ENCODE assay signal across 8 mouse cellular contexts in the genomic region with DNA sequence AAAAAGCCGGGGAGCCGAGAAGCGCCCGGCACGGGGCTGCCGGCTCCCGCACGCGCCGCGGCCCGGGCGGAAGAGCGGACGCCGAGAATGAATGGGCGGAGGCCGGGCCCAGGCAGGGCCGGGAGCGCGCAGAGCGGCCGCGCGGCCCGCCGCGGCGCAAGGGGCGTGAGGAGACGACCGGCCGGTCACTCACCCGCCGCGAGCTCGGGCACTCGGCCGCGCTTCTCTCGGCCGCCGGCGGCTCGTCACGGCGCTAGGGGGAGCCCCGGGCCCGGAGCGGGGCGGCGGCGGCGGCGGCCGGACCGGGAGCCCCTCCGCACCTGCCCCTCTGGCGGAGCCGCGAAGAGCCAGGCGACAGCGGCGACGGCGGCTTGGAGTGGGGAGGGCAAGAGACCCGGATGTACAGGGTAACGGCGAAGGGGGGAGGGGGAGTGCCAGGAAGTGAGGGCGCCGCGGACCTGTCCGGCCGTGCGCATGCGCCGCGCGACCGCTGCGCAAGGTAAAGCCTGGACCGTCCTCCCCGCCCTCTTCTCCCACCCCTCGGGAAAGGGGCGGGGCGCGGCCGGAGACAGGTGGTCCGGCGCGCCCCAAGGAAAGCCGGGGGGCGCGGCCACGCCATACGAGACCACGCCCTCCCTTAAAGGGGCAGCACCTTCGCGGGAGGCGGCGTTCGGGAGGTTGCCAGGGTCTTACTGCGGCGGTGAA.
A peak's percentile ranks its signal among the peaks of the same experiment; 100 is the strongest.
DNase-seq lines count a peak whose midpoint lies in the region; ATAC-seq and TF ChIP-seq lines count a peak whose summit lies in the region.

No protein-coding gene starts in this region.

- peak overlapping the region; percentile 89 for H3K9ac ChIP-seq in embryonic facial prominence, embryonic 13.5 days
- H3K9ac ChIP-seq in heart, adult 2 months (ENCODE audit: low read depth, low read length), result peak overlapping the region; percentile 74
- peak overlapping the region; percentile 89 for H3K9ac ChIP-seq in limb, embryonic 13.5 days
- peak overlapping the region; percentile 74 for H3K9ac ChIP-seq in midbrain, embryonic 16.5 days (ENCODE audit: low read depth, low read length)

- no peaks in the 10 kb centered on the region for H3K27me3 ChIP-seq in embryonic facial prominence, embryonic 13.5 days
- no peaks in the 10 kb centered on the region for H3K27me3 ChIP-seq in heart, adult 2 months (ENCODE audit: control insufficient read depth, insufficient read depth, low read length)
- H3K27me3 ChIP-seq in limb, embryonic 13.5 days, result no peaks in the 10 kb centered on the region
- no peaks in the 10 kb centered on the region for H3K27me3 ChIP-seq in midbrain, embryonic 16.5 days (ENCODE audit: control insufficient read depth, insufficient read depth, low read depth, low read length)

- intact Hi-C loops in heart, adult 2 months (cut with DNase I), result loop anchor here (5.0 kb wide), 1 partner anchor 59 kb away; no protein-coding TSS in a partner anchor

- TF ChIP-seq POLR2A in heart, adult 2 months (IDR thresholded peaks at IDR 0.05; ENCODE audit: insufficient read depth, low read depth, low read length), result peak; percentile 67; the same call in 1 of the 2 replicates

- peak; percentile 98 for DNase-seq in 3134 (ENCODE audit: extremely low read depth, insufficient read length, low spot score)
- peak; percentile 97 to 99 for DNase-seq in adrenal gland, postnatal 36 days
- peak; percentile 93 to 97 for DNase-seq in heart, adult 2 months
- peak; percentile 95 to 96 for DNase-seq in kidney, adult 8-10 months
- peak; percentile 81 to 94 for DNase-seq in spleen, postnatal 10 days (ENCODE audit: low spot score in 2 of 2)

- H3K36me3 ChIP-seq in embryonic facial prominence, embryonic 13.5 days, result no peaks in the 10 kb centered on the region
- H3K36me3 ChIP-seq in heart, adult 2 months (ENCODE audit: control insufficient read depth, insufficient read depth, low read length), result peaks cover 4% of the 10 kb centered on the region
- no peaks in the 10 kb centered on the region for H3K36me3 ChIP-seq in limb, embryonic 13.5 days
- no peaks in the 10 kb centered on the region for H3K36me3 ChIP-seq in midbrain, embryonic 16.5 days (ENCODE audit: control insufficient read depth, insufficient read depth, low read length)

- no peaks in the 10 kb centered on the region for H3K79me2 ChIP-seq in heart, adult 2 months (replicated peaks; ENCODE audit: control insufficient read depth, insufficient read depth, low read length)

- H3K4me1 ChIP-seq in embryonic facial prominence, embryonic 13.5 days, result peaks cover 28% of the 10 kb centered on the region
- H3K4me1 ChIP-seq in heart, adult 2 months (ENCODE audit: control insufficient read depth, insufficient read depth, low read length), result peaks cover 4% of the 10 kb centered on the region
- peaks cover 21% of the 10 kb centered on the region for H3K4me1 ChIP-seq in limb, embryonic 13.5 days
- H3K4me1 ChIP-seq in midbrain, embryonic 16.5 days (ENCODE audit: control insufficient read depth, insufficient read depth, low read length), result peaks cover 16% of the 10 kb centered on the region

- TF ChIP-seq CTCF in heart, adult 2 months (IDR thresholded peaks at IDR 0.05), result peak; percentile 32; the same call in 1 of the 2 replicates

- H3K9me3 ChIP-seq in embryonic facial prominence, embryonic 13.5 days, result no peaks in the 10 kb centered on the region
- H3K9me3 ChIP-seq in limb, embryonic 13.5 days, result no peaks in the 10 kb centered on the region
- no peaks in the 10 kb centered on the region for H3K9me3 ChIP-seq in midbrain, embryonic 16.5 days (replicated peaks; ENCODE audit: control insufficient read depth, low read length, poor library complexity, severe bottlenecking)

- WGBS in embryonic facial prominence, embryonic 13.5 days, result under 1% methylated on average over 79 of the region's 104 CpGs
- WGBS in heart, adult 2 months, result under 1% methylated on average over 72 of the region's 104 CpGs
- WGBS in limb, embryonic 13.5 days, result under 1% methylated on average over 70 of the region's 104 CpGs
- WGBS in midbrain, embryonic 16.5 days, result under 1% methylated on average over 67 of the region's 104 CpGs

- peak overlapping the region; percentile 89 for H3K27ac ChIP-seq in embryonic facial prominence, embryonic 13.5 days
- peak overlapping the region; percentile 84 for H3K27ac ChIP-seq in heart, adult 2 months
- peak overlapping the region; percentile 89 for H3K27ac ChIP-seq in limb, embryonic 13.5 days
- peak overlapping the region; percentile 93 for H3K27ac ChIP-seq in midbrain, embryonic 16.5 days (ENCODE audit: low read length)

- H3K4me3 ChIP-seq in embryonic facial prominence, embryonic 13.5 days, result peak overlapping the region; percentile 87
- H3K4me3 ChIP-seq in heart, adult 2 months, result peak overlapping the region; percentile 80
- H3K4me3 ChIP-seq in limb, embryonic 13.5 days, result peak overlapping the region; percentile 87
- peak overlapping the region; percentile 55 for H3K4me3 ChIP-seq in midbrain, embryonic 16.5 days (ENCODE audit: low read depth, low read length)

- TF ChIP-seq EP300 in heart, adult 2 months (IDR thresholded peaks at IDR 0.05; ENCODE audit: insufficient read depth, low read depth, low read length), result no peak

- H3K4me2 ChIP-seq in embryonic facial prominence, embryonic 13.5 days, result peak overlapping the region; percentile 81
- peak overlapping the region; percentile 80 for H3K4me2 ChIP-seq in limb, embryonic 13.5 days (replicated peaks)
- H3K4me2 ChIP-seq in midbrain, embryonic 16.5 days (ENCODE audit: low read length), result peak overlapping the region; percentile 57

- ATAC-seq in embryonic facial prominence, embryonic 13.5 days (ENCODE audit: insufficient number of reproducible peaks, insufficient read depth, low FRiP score, low TSS enrichment, low read depth), result peak; percentile 90
- ATAC-seq in limb, embryonic 13.5 days (ENCODE audit: low FRiP score, low read depth), result peak; percentile 94
- peak; percentile 95 for ATAC-seq in midbrain, embryonic 16.5 days

Comparison
In these comparisons a context has a peak if more than half of its experiments do, and no peak if none do; other contexts are left out.
1. Peak in every context shown above with its lines: DNase-seq, ATAC-seq, H3K4me3 ChIP-seq and H3K27ac ChIP-seq.